Mouse (Mus musculus): ENCODE measurements around the gene Spata31d1a.
"Not testable (repeated sequence)": the region's sequence is repeated elsewhere in the genome, so short reads cannot be mapped to it uniquely, and the experiment has no call there.

- not testable (repeated sequence) for TF ChIP-seq CTCF (IDR thresholded peaks at IDR 0.05; ENCODE audit: borderline replicate concordance, insufficient read depth, low read length); POLR2A (IDR thresholded peaks at IDR 0.05; ENCODE audit: low read depth, low read length)
Observed at GRCm38 (mm10) chr13:59711984-59712383, 1.9 kb upstream of the Spata31d1a start, which contains the start of gene Spata31d1b.
